Mouse (Mus musculus) left cerebral cortex, adult 2 months (tissue): ENCODE data around the gene Rpl4. TPM values are rescaled to one million over a fixed set of nuclear protein-coding genes. Genes with fewer than 3 reads are reported as not detected.
"Not testable (repeated sequence)": the region's sequence is repeated elsewhere in the genome, so short reads cannot be mapped to it uniquely, and the experiment has no call there.

Source experiments
- DNase-seq, 2 experiments: peaks; one replicate each; pipeline ENCODE4 v3.0.0; 2021 to 2022; ENCODE audit warnings: low spot score in 2 of 2, mixed read lengths in 1 of 2; ENCODE audit errors: extremely low spot score in 1 of 2
- H3K27ac ChIP-seq: fragments of 200-600 bp; 2 replicates; pipeline ENCODE4 v1.8.1; 2022
- H3K4me3 ChIP-seq: fragments of 200-600 bp; 2 replicates; pipeline ENCODE4 v1.8.1; 2022
- CTCF ChIP-seq: fragments of 200-600 bp; IDR thresholded peaks from 2 replicates; pipeline ENCODE4 v1.8.1; 2022; ENCODE audit warnings: antibody characterized with exemption, mild to moderate bottlenecking, moderate library complexity
- intact Hi-C: fragments of 180-260 bp; cut with DNase I; formaldehyde crosslinking; loops from one replicate; pipeline ENCODE4 v1.15.1; 2025
- total RNA-seq, 2 experiments: library from RNA; stranded (reverse); gene quantifications; 2 replicates each; pipeline ENCODE4 v1.2.3; 2021

Rpl4 gene
- total RNA-seq, 2 experiments from 2014 or later: 517 to 522 TPM

DNA sequence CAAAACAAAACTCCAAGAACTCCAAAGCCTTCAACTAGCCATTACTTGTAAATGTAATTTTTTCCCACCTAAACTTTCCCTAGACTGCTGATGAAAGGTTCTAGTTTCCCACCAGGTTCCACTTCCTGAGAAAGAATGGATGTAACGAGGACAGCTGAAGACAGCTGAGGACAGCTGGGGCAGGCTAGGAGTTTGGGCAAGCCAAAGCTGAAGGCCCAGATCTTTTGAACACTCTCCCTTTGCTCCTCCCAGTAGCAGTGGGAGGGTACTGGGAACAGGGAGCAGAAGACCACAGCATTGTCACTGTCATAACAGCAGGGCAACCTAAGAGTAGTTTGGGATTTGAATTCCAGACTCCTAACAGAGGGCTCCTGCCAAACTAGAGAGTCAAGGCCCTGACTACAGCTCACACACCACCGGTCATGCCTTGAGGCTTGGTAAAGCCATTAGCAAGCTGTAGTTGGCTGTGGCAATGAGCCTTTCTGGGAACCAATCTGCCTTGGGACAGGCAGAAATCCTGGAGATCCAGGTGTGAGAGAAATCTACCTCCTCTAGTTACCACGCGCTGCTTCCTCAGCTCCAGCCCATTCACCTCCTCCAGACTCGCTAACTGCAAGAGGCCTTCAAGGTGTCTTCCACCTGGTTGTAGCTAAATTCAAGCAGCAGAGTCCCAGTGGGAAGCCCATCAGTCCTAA is 25.0 kb downstream of the Rpl4 start:
- DNase-seq: no peak
- no peak overlapping the region for H3K27ac ChIP-seq
- intact Hi-C loops: no loop called here
- TF ChIP-seq CTCF: no peak
- no peak overlapping the region for H3K4me3 ChIP-seq

DNA sequence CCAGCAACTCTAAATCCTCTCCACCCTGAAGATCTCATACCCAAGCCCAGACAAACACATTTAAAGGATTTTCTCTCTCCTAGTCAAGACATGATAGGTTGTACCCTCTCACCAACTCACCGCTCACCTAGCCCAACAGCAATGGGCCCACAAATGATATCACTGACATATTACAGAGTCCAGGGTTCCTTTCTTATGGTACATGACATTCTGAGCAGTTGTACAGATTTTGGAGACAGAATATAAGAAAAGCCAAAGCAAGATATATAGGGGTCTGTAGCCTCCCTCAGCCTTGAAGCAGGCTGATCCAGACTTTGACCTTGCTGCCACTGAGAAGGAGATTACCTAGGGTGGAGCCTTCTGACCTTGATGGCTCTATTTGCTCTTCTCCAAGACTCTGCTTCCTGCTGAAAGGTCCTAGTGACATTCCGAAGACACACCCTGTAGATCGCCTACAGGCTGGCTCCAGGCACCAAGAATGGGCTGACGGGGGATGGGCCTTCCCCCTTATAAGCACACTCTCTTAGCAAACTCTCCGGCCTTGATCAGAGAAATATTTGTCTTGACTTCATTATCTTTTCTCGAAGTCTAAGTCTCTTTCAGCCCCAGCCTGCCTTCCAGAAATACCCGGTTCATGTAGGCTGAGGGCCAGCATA is 25.7 kb downstream of the Rpl4 start:
- H3K4me3 ChIP-seq, intact Hi-C loops, H3K27ac ChIP-seq, DNase-seq: not testable (repeated sequence)

DNA sequence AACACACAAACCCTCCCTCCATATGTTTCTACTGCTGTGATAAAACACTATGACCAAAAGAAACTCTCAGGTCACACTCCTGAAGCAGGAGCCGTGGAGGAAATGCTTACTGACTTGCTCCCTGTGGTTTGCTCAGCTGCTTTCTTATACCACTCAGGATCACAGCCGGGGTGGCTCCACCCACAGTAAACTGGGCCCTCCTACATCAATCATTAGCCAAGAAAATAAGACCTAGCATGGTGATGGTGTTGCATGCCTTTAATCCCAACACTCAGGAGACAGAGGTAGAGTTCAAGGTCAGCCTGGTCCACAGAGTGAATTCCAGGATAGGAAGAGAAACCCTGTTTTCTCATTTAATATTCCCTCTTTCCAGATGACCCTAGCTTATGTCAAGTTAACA is 26.7 kb downstream of the Rpl4 start:
- H3K4me3 ChIP-seq: no peak overlapping the region
- intact Hi-C loops: no loop called here
- no peak for DNase-seq
- H3K27ac ChIP-seq: no peak overlapping the region
- no peak for TF ChIP-seq CTCF

DNA sequence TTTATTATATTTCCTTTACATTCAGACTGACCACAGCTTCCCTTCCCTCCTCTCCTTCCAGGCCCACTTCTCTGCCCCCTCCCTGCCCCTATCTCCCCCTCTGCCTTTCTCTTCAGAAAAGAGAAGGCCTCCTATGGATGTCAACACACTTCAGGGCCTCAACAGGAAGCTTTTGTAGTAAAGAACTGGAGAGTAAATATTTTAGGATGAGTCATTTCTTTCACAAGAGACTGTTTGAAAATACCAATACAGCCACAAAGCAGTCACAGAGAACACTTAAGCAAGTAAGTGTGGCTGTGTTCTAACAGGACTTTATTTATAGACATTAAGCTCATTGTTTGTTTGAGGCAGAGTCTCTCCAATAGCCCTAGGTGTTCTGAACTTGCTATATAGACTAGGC is 29.2 kb downstream of the Rpl4 start:
- intact Hi-C loops: no loop called here
- TF ChIP-seq CTCF: no peak

DNA sequence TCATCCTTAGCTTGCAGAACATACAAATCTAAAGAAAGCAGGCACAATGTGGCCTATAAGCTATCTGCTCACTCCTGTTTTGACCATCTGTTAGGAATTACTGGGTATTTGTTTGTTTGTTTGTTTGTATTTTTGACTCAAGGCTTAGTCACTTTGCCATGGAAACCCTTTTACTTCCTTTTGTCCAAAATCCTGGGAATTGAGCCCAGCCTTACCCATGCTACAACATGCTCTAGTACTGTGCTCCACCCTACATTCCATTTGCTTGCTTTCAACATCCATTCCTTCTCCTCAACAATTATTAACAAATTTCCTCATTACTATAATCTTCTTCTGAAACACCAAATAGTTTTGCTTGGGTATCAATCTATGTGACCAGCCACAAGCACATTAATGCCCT is 29.7 kb downstream of the Rpl4 start:
- Histone ChIP-seq H3K4me3 (no peak overlapping the region), H3K27ac (no peak overlapping the region)
- intact Hi-C loops: no loop called here
- DNase-seq: no peak
- TF ChIP-seq CTCF: no peak

More for the DNA sequence above, 29.2 kb downstream of the Rpl4 start:
- Histone ChIP-seq H3K4me3 (no peak overlapping the region), H3K27ac (no peak overlapping the region)
- DNase-seq: no peak

DNA sequence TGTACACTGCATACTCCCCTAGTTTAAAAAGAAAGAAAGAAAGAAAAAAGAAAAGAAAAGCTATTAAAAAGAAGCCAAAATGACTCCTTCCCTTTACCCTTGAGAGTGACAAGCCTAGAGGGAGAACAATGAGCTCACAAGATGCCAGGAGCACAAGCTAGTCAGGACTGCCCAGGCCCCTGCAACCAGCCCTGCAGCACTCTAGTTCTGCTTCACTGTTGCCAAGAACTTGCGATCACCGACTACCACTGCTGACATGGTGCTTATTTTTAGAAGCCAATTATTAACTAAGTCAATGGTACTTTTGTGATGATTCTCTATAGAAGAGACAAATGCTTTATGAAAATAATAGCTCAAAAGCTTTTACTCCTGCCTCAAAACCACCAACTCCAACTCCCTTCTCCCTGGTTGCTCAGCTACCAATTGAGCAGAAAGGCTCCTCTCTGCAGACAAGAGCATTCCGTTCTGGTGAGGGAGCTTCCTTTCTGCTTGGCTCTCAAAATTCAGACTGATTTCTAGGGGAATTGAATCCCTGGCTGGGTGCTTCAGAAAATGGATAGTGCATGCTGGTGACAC is 34.4 kb downstream of the Rpl4 start:
- H3K27ac ChIP-seq: peak overlapping the region; percentile 49; the same call in 1 of the 2 replicates
- no peak overlapping the region for H3K4me3 ChIP-seq
- no peak for DNase-seq
- intact Hi-C loops: no loop called here
- no peak for TF ChIP-seq CTCF

DNA sequence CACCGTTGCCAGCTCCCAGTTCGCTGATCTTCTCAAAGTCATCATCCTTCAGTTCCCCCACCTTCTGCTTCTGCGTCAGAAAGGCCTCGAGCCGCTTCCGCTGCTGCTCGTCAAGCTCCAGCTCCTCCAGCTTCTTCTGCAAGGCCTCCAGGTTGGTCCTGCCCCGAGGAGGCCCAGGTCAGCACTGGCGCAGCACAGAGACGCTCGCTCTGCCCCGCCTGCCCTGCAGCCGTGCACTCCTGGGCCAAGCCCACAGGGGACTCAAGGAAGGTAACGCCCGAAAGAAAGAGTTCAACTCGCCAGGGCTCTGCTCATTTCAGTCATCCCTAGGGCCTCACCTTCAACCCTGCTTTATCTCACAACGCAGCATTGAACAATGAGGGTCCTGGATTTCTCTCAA is 41.3 kb downstream of the Rpl4 start:
- intact Hi-C loops: no loop called here
- no peak for DNase-seq
- TF ChIP-seq CTCF: no peak
- H3K4me3 ChIP-seq: no peak overlapping the region
- H3K27ac ChIP-seq: no peak overlapping the region

DNA sequence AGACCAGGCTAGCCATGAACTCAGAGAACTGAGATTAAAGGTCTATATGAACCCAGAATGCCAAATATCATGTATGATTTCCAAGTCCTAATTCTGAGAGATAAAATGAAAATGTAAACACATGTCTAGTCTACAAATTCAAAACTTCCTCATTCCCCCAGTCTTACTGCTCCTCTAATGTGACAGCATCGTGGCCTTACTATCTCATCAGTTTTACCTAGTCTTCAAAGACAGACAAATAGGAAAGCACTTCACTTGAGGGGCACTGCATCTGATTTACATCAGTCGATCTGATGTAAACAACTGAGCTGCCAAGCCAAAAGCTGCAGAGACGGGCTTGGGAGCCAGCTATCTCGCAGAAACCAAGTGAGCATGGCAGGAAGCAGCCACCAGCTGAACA is 42.9 kb downstream of the Rpl4 start:
- intact Hi-C loops: no loop called here
- no peak for DNase-seq
- no peak for TF ChIP-seq CTCF

DNA sequence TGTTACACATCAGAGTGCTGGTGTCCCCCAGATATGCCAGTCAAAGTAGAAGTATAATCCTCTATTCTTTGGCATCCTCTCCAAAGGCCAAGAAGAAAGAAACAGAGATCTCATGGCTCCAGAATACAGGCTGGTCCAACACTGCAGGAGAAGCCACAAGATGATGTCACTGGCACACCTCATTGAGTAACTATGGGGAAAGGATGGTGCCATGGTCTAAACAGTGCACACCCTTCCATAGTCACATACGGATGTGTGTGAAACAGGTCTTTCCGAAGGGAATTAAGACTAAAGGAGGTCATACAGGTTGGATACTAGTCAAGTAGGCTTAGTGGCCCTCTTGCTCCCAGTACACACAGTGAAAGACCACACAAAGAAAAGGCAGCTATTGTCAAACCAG is 43.5 kb downstream of the Rpl4 start:
- H3K4me3 ChIP-seq: no peak overlapping the region
- TF ChIP-seq CTCF: no peak
- H3K27ac ChIP-seq: no peak overlapping the region
- DNase-seq: no peak
- intact Hi-C loops: no loop called here

More for the DNA sequence above, 42.9 kb downstream of the Rpl4 start:
- Histone ChIP-seq H3K27ac (no peak overlapping the region), H3K4me3 (no peak overlapping the region)

DNA sequence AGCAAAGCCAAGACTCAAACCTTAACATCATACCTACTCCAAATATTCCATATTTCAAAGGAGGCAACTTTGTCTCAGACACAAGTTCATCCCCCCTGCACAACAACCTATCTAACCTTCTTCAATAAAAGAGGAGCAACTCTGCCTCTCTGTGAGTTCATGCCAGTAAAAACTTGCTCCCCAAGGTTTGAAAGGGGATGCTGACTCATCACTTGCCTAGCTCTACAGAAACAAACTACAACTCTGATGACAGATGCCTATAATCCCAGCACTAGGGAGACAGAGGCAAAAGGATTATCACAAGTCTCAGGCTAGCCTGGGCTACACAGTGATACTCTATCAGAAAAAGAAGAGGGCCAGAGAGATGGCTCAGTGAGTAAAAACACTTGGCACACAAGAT is 44.7 kb downstream of the Rpl4 start:
- intact Hi-C loops: no loop called here
- no peak for DNase-seq

DNA sequence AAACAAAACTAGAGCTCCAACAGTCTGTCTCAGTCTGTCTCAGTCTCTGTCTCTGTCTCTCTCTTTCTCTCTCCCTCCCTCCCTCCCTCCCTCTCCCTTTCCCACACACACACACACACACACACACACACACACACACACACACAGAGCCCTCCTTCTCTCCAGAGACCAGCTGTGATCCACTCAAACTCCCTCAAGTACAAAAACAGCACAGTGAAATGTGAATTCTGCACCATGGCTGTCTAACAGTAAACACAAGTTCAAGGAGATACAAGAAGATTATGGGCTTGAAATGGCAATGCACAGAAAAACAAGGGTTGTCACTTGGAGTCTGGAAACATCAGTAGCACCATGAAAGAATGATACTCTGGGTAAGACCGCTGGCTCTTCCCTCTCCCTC is 46.1 kb downstream of the Rpl4 start:
- TF ChIP-seq CTCF: no peak
- intact Hi-C loops: no loop called here

More for the DNA sequence above, 44.7 kb downstream of the Rpl4 start:
- TF ChIP-seq CTCF: no peak
- H3K4me3 ChIP-seq: no peak overlapping the region
- H3K27ac ChIP-seq: no peak overlapping the region

DNA sequence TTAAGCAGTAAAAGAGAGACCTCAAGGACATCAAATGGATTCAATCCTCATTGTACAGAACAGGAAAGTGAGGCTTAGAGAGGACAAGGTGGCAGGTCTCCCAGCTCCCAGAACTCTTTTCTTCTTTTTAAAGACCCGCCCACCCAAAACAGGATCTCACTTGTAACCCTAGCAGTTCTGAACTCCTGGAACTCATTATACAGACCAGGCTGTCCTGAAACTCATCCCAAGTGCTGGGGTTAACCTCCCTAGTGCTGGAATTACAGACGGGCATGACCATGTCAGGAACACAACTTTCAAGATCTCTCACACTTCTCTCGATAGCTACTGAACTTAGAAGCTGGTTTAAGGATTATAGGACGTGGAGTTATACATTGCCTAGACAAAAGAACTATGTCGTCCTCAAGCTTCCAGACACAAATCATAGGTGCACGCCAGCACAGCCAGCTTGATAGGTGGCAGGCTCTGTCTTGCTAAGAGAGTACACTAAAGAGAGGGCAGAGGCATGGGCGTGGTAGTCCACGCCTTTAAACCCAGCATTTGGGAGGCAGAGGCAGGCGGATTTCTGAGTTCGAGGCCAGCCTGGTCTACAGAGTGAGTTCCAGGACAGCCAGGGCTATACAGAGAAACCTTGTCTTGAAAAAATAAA is 46.7 kb downstream of the Rpl4 start:
- DNase-seq: no peak
- H3K27ac ChIP-seq: no peak overlapping the region
- intact Hi-C loops: no loop called here
- no peak overlapping the region for H3K4me3 ChIP-seq
- TF ChIP-seq CTCF: no peak

More for the DNA sequence above, 46.1 kb downstream of the Rpl4 start:
- Histone ChIP-seq H3K4me3 (no peak overlapping the region), H3K27ac (no peak overlapping the region)
- DNase-seq: no peak
